Mouse (Mus musculus): ENCODE data around the gene Megf11. TPM values are rescaled to one million over a fixed set of nuclear protein-coding genes. Genes with fewer than 3 reads are reported as not detected.

Megf11 gene
- total and polyA plus RNA-seq, 3 experiments: 0.33 to 2.0 (median 1.6) TPM

DNA sequence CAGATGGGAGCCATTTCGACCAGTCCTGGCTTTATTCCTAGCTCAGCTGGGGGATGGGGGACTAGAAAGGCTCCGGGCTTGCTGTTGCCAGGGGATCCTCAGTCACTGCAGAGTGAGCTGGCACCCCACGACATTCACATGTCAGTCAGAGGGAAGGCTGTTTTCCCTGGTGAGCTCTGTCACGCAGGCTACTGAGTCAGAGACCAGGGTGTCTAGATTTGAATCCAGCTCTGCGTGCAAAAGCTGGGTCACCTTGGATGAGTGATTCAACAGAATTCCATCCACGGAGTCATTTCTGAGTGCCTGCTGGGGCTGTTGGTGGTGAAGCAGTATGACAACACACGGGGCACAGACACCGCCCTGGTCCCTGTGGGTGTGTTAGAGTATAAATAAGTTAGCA, 13.7 kb downstream of the Megf11 start:
- WGBS: 69% methylated on average over 8 of the region's 8 CpGs
- DNase-seq: no peak
- no peak overlapping the region for H3K9ac ChIP-seq (ENCODE audit: low read depth, low read length)
- H3K79me2 ChIP-seq (replicated peaks; ENCODE audit: control insufficient read depth, insufficient read depth, low read length): no peaks in the 10 kb centered on the region
- H3K36me3 ChIP-seq (ENCODE audit: control insufficient read depth, insufficient read depth, low read length): no peaks in the 10 kb centered on the region
- H3K27me3 ChIP-seq (ENCODE audit: control insufficient read depth, insufficient read depth, low read length): no peaks in the 10 kb centered on the region
- 0 out of 2 replicates have a peak, but pooled peaks cover 2% of the 10 kb centered on the region for H3K4me1 ChIP-seq (ENCODE audit: control insufficient read depth, insufficient read depth, low read length)
- intact Hi-C loops (cut with DNase I): no loop called here
- TF ChIP-seq EP300 (IDR thresholded peaks at IDR 0.05; ENCODE audit: insufficient read depth, low read depth, low read length) (no peak), CTCF (IDR thresholded peaks at IDR 0.05) (no peak)
- no peak overlapping the region for H3K27ac ChIP-seq
- no peak overlapping the region for H3K4me3 ChIP-seq

DNA sequence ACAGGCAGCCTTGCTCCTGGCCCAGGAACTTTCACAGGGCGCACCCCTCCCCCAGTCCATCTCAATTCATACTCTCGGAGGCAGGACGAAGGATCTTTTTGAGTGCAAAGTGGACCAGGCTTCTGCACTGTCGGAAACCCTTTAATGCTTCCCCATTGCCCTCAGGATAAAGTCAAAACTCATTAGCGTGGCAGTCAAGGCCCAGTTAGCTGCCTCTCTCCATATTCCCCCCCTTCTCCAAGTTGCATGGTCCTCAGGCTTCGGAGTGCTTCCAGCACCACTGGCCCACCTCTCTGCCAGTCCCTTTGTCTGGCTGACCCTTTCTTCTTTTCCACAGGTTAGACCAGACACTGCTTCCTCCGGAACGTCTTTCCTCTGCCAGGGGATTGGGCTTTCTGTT, 16.7 kb downstream of the Megf11 start:
- no peak overlapping the region for H3K27ac ChIP-seq
- DNase-seq: no peak
- intact Hi-C loops (cut with DNase I): no loop called here
- no peaks in the 10 kb centered on the region for H3K27me3 ChIP-seq (ENCODE audit: control insufficient read depth, insufficient read depth, low read length)
- H3K4me3 ChIP-seq: no peak overlapping the region
- no peaks in the 10 kb centered on the region for H3K4me1 ChIP-seq (ENCODE audit: control insufficient read depth, insufficient read depth, low read length)
- no peak overlapping the region for H3K9ac ChIP-seq (ENCODE audit: low read depth, low read length)
- WGBS: 81% methylated on average over 8 of the region's 8 CpGs
- no peaks in the 10 kb centered on the region for H3K79me2 ChIP-seq (replicated peaks; ENCODE audit: control insufficient read depth, insufficient read depth, low read length)
- TF ChIP-seq CTCF (IDR thresholded peaks at IDR 0.05) (no peak), EP300 (IDR thresholded peaks at IDR 0.05; ENCODE audit: insufficient read depth, low read depth, low read length) (no peak), POLR2A (IDR thresholded peaks at IDR 0.05; ENCODE audit: insufficient read depth, low read depth, low read length) (no peak)
- no peaks in the 10 kb centered on the region for H3K36me3 ChIP-seq (ENCODE audit: control insufficient read depth, insufficient read depth, low read length)

DNA sequence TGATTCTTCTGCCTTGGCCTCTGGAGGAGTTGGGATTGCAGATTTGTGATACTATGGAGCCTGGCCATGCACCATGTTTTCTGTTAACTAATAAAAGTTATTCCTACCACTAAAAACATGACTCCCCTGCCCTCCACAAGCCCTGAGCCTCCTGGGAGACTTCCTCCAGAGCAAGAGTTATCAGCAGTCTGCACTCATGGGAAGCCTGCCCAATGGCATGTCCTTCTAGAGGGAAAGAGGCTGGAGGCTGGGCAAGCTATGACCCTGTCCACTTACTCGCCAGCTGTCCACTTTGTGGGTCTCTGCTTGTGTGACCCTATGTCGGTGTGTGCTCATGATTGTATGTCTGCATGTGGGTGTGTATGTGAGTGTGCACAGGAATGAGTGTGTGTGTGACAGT, 21.4 kb downstream of the Megf11 start:
- H3K4me1 ChIP-seq (ENCODE audit: control insufficient read depth, insufficient read depth, low read length): no peaks in the 10 kb centered on the region
- H3K27me3 ChIP-seq (ENCODE audit: control insufficient read depth, insufficient read depth, low read length): no peaks in the 10 kb centered on the region
- WGBS: 61% methylated on average over 2 of the region's 2 CpGs
- TF ChIP-seq EP300 (IDR thresholded peaks at IDR 0.05; ENCODE audit: insufficient read depth, low read depth, low read length) (no peak), CTCF (IDR thresholded peaks at IDR 0.05) (no peak), POLR2A (IDR thresholded peaks at IDR 0.05; ENCODE audit: insufficient read depth, low read depth, low read length) (no peak)
- H3K27ac ChIP-seq: no peak overlapping the region
- no peak overlapping the region for H3K9ac ChIP-seq (ENCODE audit: low read depth, low read length)
- H3K36me3 ChIP-seq (ENCODE audit: control insufficient read depth, insufficient read depth, low read length): no peaks in the 10 kb centered on the region
- H3K79me2 ChIP-seq (replicated peaks; ENCODE audit: control insufficient read depth, insufficient read depth, low read length): no peaks in the 10 kb centered on the region
- intact Hi-C loops (cut with DNase I): no loop called here
- H3K4me3 ChIP-seq: no peak overlapping the region
- DNase-seq: no peak

DNA sequence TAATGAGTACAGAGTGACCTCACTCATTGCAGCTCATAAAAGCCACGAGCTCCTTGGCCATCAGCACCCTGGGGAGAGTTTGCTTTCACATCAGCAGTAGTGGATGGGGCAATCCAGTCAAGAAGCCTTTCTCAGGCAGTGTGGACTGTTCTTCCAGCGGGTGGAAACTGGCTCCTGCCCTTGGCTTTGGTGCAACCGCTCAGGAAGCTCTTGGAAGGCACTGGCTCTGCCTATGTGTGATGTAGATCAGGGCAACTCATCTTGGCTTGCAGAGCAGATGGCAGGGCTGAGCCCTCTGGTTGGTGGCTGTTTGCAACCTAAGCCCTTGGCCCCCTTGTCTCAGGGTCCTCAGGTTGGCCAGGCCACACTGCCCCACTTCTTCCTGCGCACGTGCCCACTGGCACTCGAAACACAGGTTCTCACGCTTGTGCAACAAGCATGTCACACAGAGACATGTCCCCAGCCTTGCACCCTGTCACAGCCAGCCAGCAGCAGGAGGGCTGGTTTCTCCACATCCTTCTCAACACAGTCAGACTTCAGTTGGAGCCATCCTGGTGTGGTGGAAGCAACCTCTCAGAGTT, 22.1 kb downstream of the Megf11 start:
- H3K36me3 ChIP-seq (ENCODE audit: control insufficient read depth, insufficient read depth, low read length): no peaks in the 10 kb centered on the region
- H3K27me3 ChIP-seq (ENCODE audit: control insufficient read depth, insufficient read depth, low read length): no peaks in the 10 kb centered on the region
- no peak overlapping the region for H3K27ac ChIP-seq
- TF ChIP-seq POLR2A (IDR thresholded peaks at IDR 0.05; ENCODE audit: insufficient read depth, low read depth, low read length) (no peak), CTCF (IDR thresholded peaks at IDR 0.05) (no peak), EP300 (IDR thresholded peaks at IDR 0.05; ENCODE audit: insufficient read depth, low read depth, low read length) (no peak)
- no peak overlapping the region for H3K9ac ChIP-seq (ENCODE audit: low read depth, low read length)
- no peak overlapping the region for H3K4me3 ChIP-seq
- no peak for DNase-seq
- 81% methylated on average over 7 of the region's 7 CpGs for WGBS
- no peaks in the 10 kb centered on the region for H3K79me2 ChIP-seq (replicated peaks; ENCODE audit: control insufficient read depth, insufficient read depth, low read length)
- intact Hi-C loops (cut with DNase I): no loop called here
- H3K4me1 ChIP-seq (ENCODE audit: control insufficient read depth, insufficient read depth, low read length): no peaks in the 10 kb centered on the region

DNA sequence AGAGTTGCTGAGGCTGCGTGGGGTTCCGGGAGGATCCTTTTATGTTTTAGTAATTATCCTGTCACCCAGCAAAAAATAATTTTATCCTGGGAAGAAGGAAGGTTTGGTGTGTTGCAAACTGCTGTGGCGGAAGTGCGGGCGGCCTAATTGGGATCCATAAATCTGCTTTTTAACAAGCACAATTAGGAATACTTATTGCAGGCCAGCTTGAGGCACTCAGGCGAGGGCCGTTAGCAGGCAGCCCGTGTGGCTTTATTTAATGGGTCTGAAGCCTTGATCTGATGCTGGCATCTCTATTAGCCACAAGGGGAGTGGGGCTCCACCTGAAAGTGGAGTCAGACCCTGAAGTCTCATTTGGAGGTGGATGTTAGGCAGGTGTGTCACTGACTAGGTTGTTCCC, 23.4 kb downstream of the Megf11 start:
- WGBS: 89% methylated on average over 8 of the region's 8 CpGs
- Histone ChIP-seq H3K4me1 (ENCODE audit: control insufficient read depth, insufficient read depth, low read length) (no peaks in the 10 kb centered on the region), H3K79me2 (replicated peaks; ENCODE audit: control insufficient read depth, insufficient read depth, low read length) (no peaks in the 10 kb centered on the region), H3K9ac (ENCODE audit: low read depth, low read length) (no peak overlapping the region), H3K27me3 (ENCODE audit: control insufficient read depth, insufficient read depth, low read length) (no peaks in the 10 kb centered on the region), H3K27ac (no peak overlapping the region), H3K4me3 (no peak overlapping the region), H3K36me3 (ENCODE audit: control insufficient read depth, insufficient read depth, low read length) (no peaks in the 10 kb centered on the region)
- DNase-seq: no peak
- intact Hi-C loops (cut with DNase I): no loop called here
- no peak for TF ChIP-seq EP300 (IDR thresholded peaks at IDR 0.05; ENCODE audit: insufficient read depth, low read depth, low read length)
- no peak for TF ChIP-seq POLR2A (IDR thresholded peaks at IDR 0.05; ENCODE audit: insufficient read depth, low read depth, low read length)
- no peak for TF ChIP-seq CTCF (IDR thresholded peaks at IDR 0.05)

DNA sequence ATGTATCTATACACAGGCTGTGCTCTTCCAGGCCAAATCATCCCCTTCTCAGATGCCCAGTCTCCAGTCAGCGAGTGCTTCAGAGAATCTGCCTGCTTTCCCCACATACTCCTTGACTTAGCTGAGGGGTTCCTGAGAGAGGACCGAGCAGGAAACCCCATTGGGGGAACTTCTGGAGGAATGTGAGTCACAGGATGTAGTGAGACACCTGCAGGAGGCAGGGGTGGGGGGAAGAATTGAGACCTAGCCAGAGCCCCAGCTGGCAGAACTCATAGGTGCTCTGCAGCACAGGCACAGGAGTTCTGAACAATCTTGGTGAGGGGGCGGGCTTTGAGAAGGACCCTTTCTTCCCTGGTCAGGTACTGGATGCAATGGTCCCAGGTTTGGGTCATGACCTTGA, 35.0 kb downstream of the Megf11 start:
- 63% methylated on average over 3 of the region's 3 CpGs for WGBS
- no peaks in the 10 kb centered on the region for H3K79me2 ChIP-seq (replicated peaks; ENCODE audit: control insufficient read depth, insufficient read depth, low read length)
- no peaks in the 10 kb centered on the region for H3K36me3 ChIP-seq (ENCODE audit: control insufficient read depth, insufficient read depth, low read length)
- H3K4me3 ChIP-seq: no peak overlapping the region
- no peak for TF ChIP-seq POLR2A (IDR thresholded peaks at IDR 0.05; ENCODE audit: insufficient read depth, low read depth, low read length)
- no peak for TF ChIP-seq EP300 (IDR thresholded peaks at IDR 0.05; ENCODE audit: insufficient read depth, low read depth, low read length)
- TF ChIP-seq CTCF (IDR thresholded peaks at IDR 0.05): no peak
- intact Hi-C loops (cut with DNase I): no loop called here
- no peak overlapping the region for H3K9ac ChIP-seq (ENCODE audit: low read depth, low read length)
- no peaks in the 10 kb centered on the region for H3K4me1 ChIP-seq (ENCODE audit: control insufficient read depth, insufficient read depth, low read length)
- H3K27me3 ChIP-seq (ENCODE audit: control insufficient read depth, insufficient read depth, low read length): no peaks in the 10 kb centered on the region
- no peak for DNase-seq
- H3K27ac ChIP-seq: no peak overlapping the region
